Mouse (Mus musculus): ENCODE results near the gene Aebp2. TPM values are rescaled to one million over a fixed set of nuclear protein-coding genes. Genes with fewer than 3 reads are reported as not detected.
"Not testable (repeated sequence)": the region's sequence is repeated elsewhere in the genome, so short reads cannot be mapped to it uniquely, and the experiment has no call there.

Aebp2 gene
- total RNA-seq, 2 experiments from 2014 or later: 65.3 to 66.5 TPM

DNA sequence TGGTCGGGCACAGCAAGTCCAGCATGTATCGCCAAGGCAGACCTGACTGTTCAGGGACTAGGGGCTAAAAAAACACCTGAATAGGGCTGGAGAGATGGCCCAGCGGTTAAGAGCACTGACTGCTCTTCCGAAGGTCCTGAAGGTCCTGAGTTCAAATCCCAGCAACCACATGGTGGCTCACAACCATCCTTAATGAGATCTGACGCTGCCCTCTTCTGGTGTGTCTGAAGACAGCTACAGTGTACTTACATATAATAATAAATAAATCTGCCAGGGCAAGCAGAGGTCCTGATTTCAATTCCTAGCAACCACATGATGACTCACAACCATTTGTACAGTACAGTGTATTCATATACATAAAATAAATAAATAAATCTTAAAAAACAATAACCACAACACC lies 17.3 kb upstream of the Aebp2 start:
- intact Hi-C loops (cut with DNase I); DNase-seq (ENCODE audit: low spot score in 2 of 2): not testable (repeated sequence)

DNA sequence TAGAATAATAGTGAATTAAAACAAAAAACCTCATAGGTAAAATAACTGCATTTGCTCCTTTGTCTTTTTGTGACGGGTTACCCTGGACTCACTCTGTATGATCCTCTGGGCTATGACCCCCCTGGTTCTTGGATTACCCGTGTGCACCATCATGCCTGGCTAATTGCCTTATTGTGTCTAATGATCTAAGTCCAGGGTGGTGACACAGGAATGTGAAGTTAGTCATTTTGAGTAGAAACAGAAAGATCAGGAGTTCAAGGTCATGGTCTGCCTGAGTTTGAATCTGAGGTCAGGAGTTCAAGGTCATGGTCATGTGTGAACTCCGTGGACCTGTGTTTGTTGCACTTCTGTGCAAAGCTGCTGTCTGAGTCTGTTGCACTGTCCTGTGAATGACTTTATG lies 16.7 kb upstream of the Aebp2 start:
- no peak for DNase-seq (ENCODE audit: low spot score in 2 of 2)
- intact Hi-C loops (cut with DNase I): no loop called here

DNA sequence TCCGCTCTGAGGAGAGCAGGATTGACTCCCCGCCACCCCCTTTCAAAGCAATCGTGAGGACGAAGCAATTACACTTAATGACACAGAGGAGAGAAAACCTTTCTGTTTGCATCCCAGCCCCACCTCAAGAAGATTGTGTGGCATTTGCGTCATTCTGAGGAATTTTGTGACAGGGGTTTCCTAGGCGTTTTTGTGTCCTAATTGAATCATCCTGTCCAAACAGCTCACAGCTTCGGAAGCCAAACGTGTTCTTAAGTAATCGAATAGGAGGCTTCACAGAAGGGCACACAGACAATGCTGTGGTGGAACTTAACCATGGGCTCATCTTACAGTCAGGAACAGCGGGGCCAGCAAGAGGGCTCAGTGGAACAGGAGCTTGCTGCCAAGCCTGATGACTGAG lies 15.9 kb upstream of the Aebp2 start:
- no peak for DNase-seq (ENCODE audit: low spot score in 2 of 2)
- intact Hi-C loops (cut with DNase I): no loop called here

DNA sequence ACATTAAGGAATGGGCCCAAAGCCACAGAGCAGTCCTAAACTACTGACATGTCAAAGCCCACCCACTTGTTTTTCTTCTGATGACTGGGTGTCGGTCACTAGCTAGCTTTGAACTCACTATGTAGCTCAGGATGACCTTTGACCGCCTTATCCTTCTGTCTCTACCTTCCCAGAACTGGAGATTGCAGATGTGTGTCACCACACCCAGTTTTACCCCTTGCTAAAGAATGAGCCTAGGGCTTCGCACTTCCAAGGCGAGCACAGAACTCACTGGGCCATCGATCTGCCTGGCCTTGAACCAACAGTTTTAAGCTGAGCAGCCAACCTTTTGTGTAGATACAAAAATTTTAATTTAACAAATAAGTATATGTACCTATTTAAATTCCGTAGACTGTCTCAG lies 13.8 kb upstream of the Aebp2 start:
- no peak for DNase-seq (ENCODE audit: low spot score in 2 of 2)
- intact Hi-C loops (cut with DNase I): no loop called here

DNA sequence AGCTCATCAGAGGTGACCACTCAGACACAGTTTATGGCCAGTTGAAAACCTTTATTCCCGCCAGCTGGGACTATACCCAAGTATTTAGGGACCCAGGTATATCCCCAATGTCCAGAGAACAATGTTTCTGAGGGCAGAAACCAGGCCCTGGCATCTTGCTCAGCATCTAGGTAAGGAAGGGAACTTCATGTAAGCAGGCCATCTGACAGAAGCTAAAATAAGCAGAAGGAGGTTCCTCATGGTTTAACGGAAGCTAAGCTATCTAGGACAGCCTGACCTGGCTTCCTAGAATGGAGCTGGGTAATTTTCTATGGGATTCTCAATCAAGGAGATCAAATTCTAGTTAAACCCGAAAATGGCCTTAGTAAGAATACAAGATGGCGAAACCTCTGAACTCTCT lies 12.9 kb upstream of the Aebp2 start:
- DNase-seq (ENCODE audit: low spot score in 2 of 2): no peak
- intact Hi-C loops (cut with DNase I): no loop called here

DNA sequence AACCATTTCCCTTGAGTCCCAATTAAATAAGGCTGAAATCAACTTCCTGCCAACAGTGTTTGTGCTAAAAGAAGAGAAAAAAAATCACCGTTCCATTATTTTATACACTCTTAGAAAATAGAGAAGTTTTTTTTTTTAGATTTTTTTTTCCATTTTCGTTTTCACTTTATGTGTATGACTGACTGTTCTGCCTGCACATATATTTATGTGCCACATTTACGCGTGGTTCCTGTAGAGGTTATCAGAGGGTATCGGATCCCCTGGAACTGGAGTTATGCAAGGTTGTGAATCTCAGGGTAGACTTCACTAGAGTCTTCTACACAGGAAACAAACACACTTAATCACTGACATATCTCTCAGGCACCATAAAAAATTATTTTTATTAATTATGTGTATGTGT lies 12.3 kb upstream of the Aebp2 start:
- no peak for DNase-seq (ENCODE audit: low spot score in 2 of 2)
- intact Hi-C loops (cut with DNase I): no loop called here

DNA sequence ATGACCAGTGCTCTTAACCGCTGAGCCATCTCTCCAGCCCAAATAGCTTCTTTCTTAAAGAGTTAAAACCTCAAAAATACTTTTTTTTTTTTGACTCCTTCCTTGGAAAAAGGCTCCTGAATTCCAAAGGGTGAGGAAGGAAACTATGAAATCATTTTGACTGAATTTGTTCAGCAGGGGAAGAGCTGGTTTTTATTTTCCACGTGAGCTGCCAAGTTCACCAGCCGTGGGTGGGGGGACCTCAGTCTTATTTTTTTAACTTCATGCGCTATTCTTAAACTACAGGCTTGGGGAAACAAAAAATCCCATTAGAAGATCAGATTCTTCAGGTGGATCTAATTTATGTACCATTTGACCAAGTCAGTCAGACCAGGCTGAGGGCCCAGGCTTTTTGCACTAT lies 11.2 kb upstream of the Aebp2 start:
- no peak for DNase-seq (ENCODE audit: low spot score in 2 of 2)
- intact Hi-C loops (cut with DNase I): no loop called here

DNA sequence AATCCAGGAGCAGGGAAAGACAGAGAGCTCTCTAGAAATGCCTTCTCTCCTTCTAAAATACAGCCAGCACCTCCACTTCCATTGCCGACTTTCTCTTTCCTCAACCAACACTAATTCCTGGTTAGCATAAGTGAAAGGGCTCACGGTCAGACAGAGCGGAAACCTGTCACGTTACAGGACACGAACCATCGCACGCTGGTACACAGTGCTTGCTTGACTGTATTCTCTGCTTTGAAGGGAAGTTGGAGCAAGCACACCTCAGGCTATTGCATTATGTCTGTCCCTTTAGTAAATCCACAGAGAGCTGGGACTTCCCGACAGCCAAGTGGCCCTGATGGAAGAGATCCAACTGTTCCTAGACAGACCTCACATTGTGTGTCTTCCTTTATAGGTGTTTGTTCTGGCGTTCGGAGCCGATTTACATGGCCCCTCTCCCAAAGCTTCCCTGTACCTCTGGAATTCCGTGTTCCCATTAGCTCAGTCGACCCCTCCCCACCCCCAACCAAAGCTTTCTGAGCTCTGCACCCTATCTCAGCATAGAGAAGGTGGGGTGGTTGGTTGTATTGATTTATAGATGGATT lies 10.5 kb upstream of the Aebp2 start:
- DNase-seq (ENCODE audit: low spot score in 2 of 2): no peak
- intact Hi-C loops (cut with DNase I): no loop called here

DNA sequence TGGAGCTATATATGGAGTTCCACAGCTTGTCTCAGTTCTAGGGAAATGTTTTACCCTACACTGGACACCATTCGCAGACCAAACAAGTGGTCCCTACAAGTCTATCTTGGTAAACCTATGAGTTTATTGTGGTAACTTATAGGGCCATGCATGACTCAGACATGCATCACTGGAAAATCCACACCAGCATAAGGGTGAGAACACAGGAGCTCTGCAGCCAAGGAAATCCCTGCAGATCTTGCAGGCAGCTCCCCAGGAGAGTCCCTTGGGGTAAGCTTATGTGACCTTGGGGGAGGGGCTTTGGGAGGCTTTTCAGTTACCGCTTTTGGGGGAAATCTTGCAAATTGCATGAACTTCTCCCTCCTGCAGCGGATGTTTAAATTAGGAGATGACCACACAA lies 8.6 kb upstream of the Aebp2 start:
- DNase-seq (ENCODE audit: low spot score in 2 of 2): no peak
- intact Hi-C loops (cut with DNase I): no loop called here

DNA sequence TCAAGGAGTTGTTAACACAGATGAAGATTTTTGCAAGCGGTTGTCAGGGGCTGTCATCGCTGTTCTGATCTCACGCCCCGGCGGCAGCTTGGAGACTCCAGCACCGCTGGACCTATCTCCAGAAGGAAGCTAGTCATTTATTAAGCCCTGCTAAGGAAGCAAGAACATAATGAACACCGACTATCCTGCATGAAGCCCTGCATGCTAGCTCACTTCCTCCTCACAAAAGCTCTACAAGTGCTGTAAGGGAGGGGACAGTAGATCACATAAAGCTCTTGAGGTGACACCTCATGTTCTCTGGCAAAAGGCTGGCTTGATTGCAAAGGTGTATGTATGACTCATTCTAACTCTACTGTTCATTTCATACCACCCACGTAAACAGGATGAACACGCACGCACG lies 7.8 kb upstream of the Aebp2 start:
- intact Hi-C loops (cut with DNase I): no loop called here

DNA sequence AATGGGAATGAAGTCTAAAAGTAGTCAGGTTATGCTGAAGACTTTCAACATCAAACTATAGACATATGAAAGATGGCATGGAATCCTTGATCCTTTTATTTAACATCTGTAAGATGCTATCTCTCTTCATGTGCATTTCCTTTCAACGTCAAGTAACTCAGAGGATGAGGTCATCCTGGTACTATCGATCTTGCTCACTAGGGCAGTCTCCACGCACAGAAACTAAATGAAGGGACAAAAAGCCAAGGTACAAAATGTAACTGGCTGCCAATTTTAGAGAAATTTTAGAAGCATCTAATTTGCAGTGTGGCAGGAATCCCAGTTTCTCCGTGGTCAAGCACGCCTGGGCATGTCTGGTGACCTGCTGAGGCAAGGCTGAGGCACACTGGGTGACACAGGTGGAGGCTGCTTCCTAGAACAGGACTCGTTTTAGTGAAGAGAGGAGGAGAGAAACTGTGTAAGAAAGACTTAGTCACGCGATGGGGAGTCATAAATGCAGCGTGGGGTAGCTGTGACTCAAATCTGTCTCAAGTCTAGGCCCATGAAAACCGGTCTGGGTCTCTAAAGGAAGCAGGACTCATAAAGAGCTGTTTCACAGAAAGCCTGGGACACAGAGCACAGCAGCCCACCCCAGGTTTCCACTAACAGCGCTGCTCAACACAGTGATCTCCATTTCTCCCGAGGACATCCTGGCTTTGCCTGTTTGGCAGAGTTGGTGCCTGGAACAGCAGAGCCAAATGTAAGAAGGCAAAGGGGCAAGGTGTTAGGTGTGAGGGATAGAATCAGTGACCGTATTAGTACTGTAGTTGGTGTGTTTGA lies 1.7 kb upstream of the Aebp2 start:
- peak in 1 of 2 experiments; percentile 49 for DNase-seq (ENCODE audit: low spot score in 2 of 2)
- intact Hi-C loops (cut with DNase I): no loop called here

More for the DNA sequence above, 7.8 kb upstream of the Aebp2 start:
- DNase-seq (ENCODE audit: low spot score in 2 of 2): no peak

DNA sequence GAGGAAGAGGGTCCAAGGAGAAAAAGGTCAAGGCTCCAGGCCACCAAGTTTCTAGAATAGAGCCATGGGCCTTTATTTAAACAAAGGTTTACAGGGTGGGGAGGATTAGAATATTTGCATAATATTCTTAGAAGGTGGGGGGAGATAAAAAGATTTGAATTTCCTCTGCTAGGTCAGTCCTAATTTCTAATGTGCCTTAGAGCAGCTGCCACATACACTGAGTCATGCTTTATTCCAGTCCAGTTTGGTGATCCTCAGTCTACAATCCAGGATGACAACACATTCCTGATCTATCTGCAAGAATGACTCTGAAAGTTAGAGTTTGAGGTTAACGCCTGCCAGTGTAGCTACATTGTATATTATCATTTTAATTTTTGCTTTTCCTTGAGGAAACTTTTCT lies 841 bp upstream of the Aebp2 start:
- intact Hi-C loops (cut with DNase I): no loop called here
- no peak for DNase-seq (ENCODE audit: low spot score in 2 of 2)

DNA sequence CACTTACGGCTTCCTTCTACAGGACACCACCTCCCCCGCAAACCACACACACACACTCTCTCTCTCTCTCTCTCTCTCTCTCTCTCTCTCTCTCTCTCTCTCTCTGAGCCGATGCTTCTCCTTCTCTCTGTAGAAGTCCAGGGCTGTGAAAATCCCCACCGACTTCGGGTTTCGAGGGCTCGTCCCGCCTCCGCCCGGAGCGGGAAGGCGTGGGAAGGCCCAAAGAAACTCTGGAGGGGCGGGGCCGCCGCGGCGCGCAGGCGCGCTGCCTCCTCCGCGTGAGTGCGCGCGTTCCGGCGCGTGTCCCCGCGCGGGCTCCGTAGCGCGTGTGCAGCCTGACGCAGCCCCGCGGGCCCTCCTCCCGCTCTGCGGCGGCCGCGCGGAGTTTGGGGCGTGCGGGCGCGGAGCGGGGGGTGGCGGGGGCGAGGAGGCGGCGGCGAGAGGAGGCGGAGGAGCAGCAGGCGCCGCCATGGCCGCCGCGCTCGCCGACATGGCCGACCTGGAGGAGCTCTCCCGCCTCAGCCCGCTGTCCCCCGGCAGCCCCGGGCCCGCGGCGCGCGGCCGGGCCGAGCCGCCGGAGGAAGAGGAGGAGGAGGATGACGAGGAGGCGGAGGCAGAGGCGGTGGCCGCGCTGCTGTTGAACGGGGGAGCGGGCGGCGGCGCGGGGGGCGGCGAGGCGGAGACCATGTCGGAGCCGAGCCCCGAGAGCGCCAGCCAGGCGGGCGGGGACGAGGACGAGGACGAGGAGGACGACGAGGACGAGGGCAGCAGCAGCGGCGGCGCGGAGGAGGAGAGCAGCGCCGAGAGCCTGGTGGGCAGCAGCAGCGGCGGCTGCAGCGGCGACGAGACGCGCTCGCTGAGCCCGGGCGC lies 998 bp downstream of the Aebp2 start:
- intact Hi-C loops (cut with DNase I): no loop called here
- DNase-seq (ENCODE audit: low spot score in 2 of 2): peak; percentile 94

DNA sequence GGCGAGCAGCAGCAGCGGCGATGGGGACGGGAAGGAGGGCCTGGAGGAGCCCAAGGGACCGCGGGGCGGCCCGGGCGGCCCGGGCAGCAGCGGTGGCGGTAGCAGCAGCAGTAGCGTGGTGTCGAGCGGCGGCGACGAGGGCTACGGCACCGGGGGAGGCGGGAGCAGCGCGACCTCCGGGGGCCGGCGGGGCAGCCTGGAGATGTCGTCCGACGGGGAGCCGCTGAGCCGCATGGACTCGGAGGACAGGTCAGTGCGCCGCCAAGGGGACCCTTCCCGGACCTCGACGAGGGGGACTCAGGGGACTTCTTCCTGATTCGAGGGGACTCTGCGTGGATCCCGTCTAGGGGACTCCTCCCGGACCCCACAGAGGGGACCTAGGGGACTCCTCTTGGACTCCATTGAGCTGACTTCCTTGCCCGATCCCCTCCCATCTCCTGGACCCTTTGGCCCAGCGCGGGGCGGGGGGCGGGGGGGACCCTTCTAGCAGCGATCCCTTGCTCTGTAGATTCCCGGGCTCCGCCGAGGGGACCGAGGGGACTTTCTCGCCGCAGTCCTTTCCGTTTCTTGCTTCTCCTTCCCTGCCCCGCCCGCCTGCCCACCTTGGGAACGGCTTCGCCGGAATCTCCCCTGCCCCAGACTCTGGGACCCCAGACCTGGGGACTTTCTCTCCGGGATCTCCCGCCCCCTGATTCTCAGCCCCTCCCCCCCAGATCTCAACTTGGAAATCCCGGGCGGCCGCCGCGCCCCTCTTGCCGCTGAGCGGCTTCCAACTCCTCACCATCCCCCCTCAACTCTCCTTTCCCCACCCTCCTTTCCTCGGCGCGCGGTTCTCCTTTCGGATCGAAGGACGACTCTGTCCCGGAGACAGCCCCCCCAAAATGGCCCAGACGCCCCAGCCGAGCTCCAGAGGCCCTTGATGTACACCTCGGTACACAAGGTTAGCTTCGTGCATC lies 1.9 kb downstream of the Aebp2 start:
- intact Hi-C loops (cut with DNase I): no loop called here
- DNase-seq (ENCODE audit: low spot score in 2 of 2): peak in 1 of 2 experiments; percentile 31

DNA sequence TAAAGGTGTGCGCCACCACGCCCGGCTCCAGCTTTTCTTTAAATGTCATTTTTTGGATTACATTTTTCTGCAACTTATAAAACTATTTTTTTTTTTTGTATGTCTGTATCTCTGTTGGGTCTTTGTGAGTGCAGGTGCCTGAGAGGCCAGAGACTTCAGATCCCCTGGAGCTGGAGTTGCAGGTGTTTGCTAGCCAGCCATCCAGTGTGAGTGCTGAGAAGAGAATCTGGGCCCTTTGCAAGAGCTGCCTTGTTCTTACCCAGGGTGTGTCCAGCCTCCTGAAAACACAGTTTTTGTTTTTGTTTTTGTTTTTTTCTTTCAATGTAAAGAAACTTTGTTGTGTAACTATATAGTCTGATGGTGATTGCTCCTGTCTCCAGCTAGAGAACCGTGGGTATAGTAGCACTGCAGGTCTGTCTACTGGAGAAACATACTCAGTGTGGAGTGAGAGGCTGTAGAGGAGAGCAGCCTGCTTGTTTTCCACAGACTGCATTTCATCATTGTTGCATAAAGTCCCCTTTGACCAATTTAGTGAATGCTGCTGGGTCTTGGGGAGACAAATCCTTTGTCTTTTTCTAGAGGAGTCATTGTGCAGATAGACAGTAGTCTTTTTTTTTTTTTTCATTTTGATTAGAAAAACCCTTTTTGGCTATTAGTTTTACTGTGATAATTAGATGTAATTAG lies 6.9 kb downstream of the Aebp2 start:
- no peak for DNase-seq (ENCODE audit: low spot score in 2 of 2)
- intact Hi-C loops (cut with DNase I): no loop called here

DNA sequence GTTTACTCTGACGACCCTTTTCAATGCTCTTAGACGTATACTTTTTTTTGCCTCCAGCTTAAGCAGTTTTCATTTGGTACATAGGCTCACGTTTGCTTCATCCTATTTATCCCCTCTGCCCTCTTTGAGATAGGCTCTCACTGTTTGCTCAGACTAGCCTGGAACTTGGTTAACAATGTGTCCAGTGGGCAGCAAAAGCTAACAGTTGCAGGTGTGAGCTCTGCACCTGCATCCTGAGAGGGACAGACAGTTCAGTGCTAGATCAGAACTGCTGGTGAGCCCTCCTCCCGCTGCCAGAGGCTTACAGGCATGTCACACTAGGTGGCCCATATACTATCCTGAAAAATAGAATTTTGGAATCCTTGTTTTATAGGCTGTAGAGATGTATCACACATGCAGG lies 7.8 kb downstream of the Aebp2 start:
- intact Hi-C loops (cut with DNase I): no loop called here
- no peak for DNase-seq (ENCODE audit: low spot score in 2 of 2)

DNA sequence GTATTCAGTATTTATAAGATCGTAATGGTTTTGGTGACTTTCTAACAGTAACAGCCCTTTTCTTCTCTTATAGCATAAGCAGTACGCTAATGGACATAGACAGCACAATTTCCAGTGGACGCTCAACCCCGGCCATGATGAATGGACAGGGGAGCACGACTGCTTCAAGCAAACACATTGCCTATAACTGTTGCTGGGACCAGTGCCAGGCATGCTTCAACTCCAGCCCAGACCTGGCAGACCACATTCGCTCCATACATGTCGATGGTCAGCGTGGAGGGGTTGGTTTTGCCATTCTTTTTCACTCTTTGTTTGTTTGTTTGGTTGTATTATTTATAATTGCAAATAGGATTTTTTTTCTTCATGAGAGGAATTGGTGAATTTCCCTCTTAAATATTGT lies 11.2 kb downstream of the Aebp2 start:
- intact Hi-C loops (cut with DNase I): no loop called here
- DNase-seq (ENCODE audit: low spot score in 2 of 2): no peak

DNA sequence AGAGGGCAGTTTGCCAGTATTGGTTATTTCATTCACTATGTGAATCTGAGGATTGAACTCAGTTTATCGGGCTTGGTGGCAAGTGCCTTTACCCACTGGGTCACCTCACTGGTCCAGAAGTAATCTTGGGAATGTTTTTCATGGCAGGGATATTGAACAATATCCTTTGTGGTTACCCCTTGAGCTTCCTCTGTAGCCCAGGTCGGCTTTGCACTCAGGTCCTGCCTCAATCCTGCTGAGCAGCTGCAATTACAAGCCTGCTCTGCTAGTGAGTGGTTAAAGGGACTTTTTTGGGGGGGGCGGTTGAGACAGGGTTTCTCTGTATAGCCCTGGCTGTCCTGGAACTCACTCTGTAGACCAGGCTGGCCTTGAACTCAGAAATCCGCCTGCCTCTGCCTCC lies 13.8 kb downstream of the Aebp2 start:
- no peak for DNase-seq (ENCODE audit: low spot score in 2 of 2)
- intact Hi-C loops (cut with DNase I): no loop called here

DNA sequence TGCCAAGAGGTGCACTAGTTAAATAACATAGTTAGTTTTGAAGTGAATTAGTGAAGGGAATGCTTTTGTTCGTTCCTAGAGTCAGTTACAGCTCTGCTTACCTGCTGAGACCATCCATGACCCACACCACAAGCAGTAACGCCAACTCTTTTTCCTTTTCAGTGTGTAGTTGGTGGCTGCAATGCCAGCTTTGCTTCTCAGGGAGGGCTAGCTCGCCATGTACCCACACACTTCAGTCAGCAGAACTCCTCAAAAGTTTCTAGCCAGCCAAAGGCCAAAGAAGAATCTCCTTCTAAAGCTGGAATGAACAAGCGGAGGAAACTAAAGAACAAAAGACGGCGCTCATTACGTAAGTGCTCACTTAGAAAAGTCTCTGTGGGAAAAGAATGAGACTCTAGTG lies 19.5 kb downstream of the Aebp2 start:
- no peak for DNase-seq (ENCODE audit: low spot score in 2 of 2)
- intact Hi-C loops (cut with DNase I): no loop called here

Measured in left cerebral cortex, postnatal 25 days (tissue).